ENCODE assay signal across 9 mouse cellular contexts in the genomic region with DNA sequence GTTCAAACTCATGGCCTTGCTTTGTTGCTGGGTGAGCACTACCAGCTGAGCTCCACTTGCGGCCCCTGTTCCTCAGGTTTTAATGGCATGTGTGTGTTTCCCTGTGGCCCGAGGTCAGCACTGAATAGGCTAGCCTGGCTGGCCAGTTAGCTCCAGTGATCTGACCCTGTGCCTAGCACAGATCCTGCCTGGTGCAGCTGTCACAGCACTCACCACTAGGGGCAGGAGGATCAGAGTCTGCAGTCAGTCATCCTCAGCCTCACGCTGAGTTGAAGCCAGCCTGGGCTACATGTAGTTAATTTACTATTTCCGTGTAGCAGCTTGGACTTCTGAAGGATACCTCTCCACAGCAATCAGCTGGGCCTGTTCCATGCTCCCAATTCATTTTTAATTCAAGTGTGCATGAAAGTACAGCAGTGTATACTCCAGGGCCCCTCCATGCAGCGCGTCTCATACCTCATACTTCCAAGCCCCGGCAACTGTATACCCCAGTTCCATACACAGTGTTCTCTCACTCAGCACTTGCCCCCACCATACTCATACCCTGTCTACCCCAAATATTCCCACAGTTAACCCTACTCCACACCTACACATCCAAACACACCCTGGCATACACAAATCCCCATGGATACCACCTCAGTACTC. TPM values are rescaled to one million over a fixed set of nuclear protein-coding genes. Genes with fewer than 3 reads are reported as not detected.
DNase-seq lines count a peak whose midpoint lies in the region; ATAC-seq and TF ChIP-seq lines count a peak whose summit lies in the region.
"Had no signal": no experiment of that assay in that cellular context is flagged by ENCODE, and none has a peak within 500 bp of the region (broad histone marks: within the 10 kb centered on the region; RNA-seq: fewer than 3 reads in every experiment).

No protein-coding gene starts in this region.

- 69% methylated on average over 7 of the region's 7 CpGs for WGBS in kidney, embryonic 15.5 days
- WGBS in midbrain, embryonic 13.5 days, result 65% methylated on average over 7 of the region's 7 CpGs

- H3K4me1 ChIP-seq in brown adipose tissue, adult 24 weeks (ENCODE audit: control insufficient read depth, insufficient read depth, insufficient read length, low read length), result peaks cover 45% of the 10 kb centered on the region
- peaks cover 40% of the 10 kb centered on the region for H3K4me1 ChIP-seq in kidney, embryonic 15.5 days
- peaks cover 19% of the 10 kb centered on the region for H3K4me1 ChIP-seq in midbrain, embryonic 13.5 days (replicated peaks)

- H3K9ac ChIP-seq in kidney, embryonic 15.5 days, result no peak overlapping the region
- no peak overlapping the region for H3K9ac ChIP-seq in midbrain, embryonic 13.5 days (replicated peaks)

- H3K4me2 ChIP-seq in kidney, embryonic 15.5 days, result no peak overlapping the region
- no peak overlapping the region for H3K4me2 ChIP-seq in midbrain, embryonic 13.5 days (replicated peaks)

- no peak for DNase-seq in left cerebral cortex, adult 2 months (ENCODE audit: extremely low spot score in 1 of 2, low spot score in 2 of 2)
- no peak for DNase-seq in left cerebral cortex, postnatal 14 days (ENCODE audit: low spot score in 2 of 2)
- DNase-seq in urinary bladder, postnatal 14 days (ENCODE audit: low spot score), result no peak
- no peak for DNase-seq in urinary bladder, postnatal 10 days (ENCODE audit: low spot score)

- peak; percentile 67 for TF ChIP-seq CTCF in left cerebral cortex, adult 2 months (IDR thresholded peaks at IDR 0.05)

- H3K27me3 ChIP-seq in kidney, embryonic 15.5 days, result no peaks in the 10 kb centered on the region
- H3K27me3 ChIP-seq in midbrain, embryonic 13.5 days, result no peaks in the 10 kb centered on the region

- intact Hi-C loops in left cerebral cortex, adult 2 months (cut with DNase I), result loop anchor here (5.0 kb wide), 1 partner anchor 35 kb away; no protein-coding TSS in a partner anchor
- intact Hi-C loops in left cerebral cortex, postnatal 14 days (cut with DNase I), result no loop called here

- ATAC-seq in granulocyte monocyte progenitor cell, adult 5-6 weeks (replicated peaks; ENCODE audit: poor library complexity, severe bottlenecking), result peak; percentile 24; the same call in 1 of the 2 replicates
- peak; percentile 22; the same call in 1 of the 2 replicates for ATAC-seq in kidney, embryonic 15.5 days (replicated peaks; ENCODE audit: low FRiP score)
- peak; percentile 68 for ATAC-seq in midbrain, embryonic 13.5 days

- H3K9me3 ChIP-seq in kidney, embryonic 15.5 days (replicated peaks), result no peaks in the 10 kb centered on the region
- H3K9me3 ChIP-seq in midbrain, embryonic 13.5 days, result no peaks in the 10 kb centered on the region

- peak overlapping the region; percentile 42 for H3K27ac ChIP-seq in left cerebral cortex, adult 2 months
- H3K27ac ChIP-seq in brown adipose tissue, adult 24 weeks (replicated peaks; ENCODE audit: low read depth, low read length), result peak overlapping the region; percentile 98
- H3K27ac ChIP-seq in kidney, embryonic 15.5 days, result peak overlapping the region; percentile 61
- no peak overlapping the region for H3K27ac ChIP-seq in midbrain, embryonic 13.5 days
- H3K27ac ChIP-seq: macrophage had no signal

- no peak overlapping the region for H3K4me3 ChIP-seq in left cerebral cortex, adult 2 months
- peak overlapping the region; percentile 38 for H3K4me3 ChIP-seq in brown adipose tissue, adult 24 weeks (ENCODE audit: insufficient read depth, low read depth, low read length)
- H3K4me3 ChIP-seq in kidney, embryonic 15.5 days (replicated peaks), result no peak overlapping the region
- H3K4me3 ChIP-seq in midbrain, embryonic 13.5 days (replicated peaks), result no peak overlapping the region

- H3K36me3 ChIP-seq in kidney, embryonic 15.5 days, result no peaks in the 10 kb centered on the region
- no peaks in the 10 kb centered on the region for H3K36me3 ChIP-seq in midbrain, embryonic 13.5 days

RNA-seq across cellular contexts. Expression of a gene that starts 16.3 kb away (rescaled TPM):
- total RNA-seq in left cerebral cortex, adult 2 months (2021), result 10 to 100 TPM; 56.2 to 56.9 TPM
- 10 to 100 TPM; 44.8 to 58.6 TPM for total RNA-seq in left cerebral cortex, postnatal 14 days (2021)
- 44.7 and 46.2 TPM in 2 replicates for polyA plus RNA-seq in brown adipose tissue, adult 24 weeks (2012; ENCODE audit: insufficient read depth, insufficient read length, missing spikeins)
- total RNA-seq in granulocyte monocyte progenitor cell, adult 5-6 weeks (2014; fragmentation: Nextera tagmentation), result 149 TPM in 2 replicates
- 98.5 and 104 TPM in 2 replicates for total RNA-seq in granulocyte monocyte progenitor cell, adult 5-6 weeks (2017)
- 151 and 157 TPM in 2 replicates for polyA plus RNA-seq in kidney, embryonic 15.5 days (2015; fragmentation: Nextera tagmentation; extraction: Ambion mirVana)
- 136 and 140 TPM in 2 replicates for polyA plus RNA-seq in midbrain, embryonic 13.5 days (2015; fragmentation: Nextera tagmentation; extraction: Ambion mirVana)

RNA-seq across cellular contexts. Expression of a gene that starts 18.6 kb away (rescaled TPM):
- total RNA-seq in left cerebral cortex, adult 2 months (2021), result 10 to 100 TPM; 12.6 to 14.4 TPM
- 1 to 10 TPM; 5.9 to 8.9 TPM for total RNA-seq in left cerebral cortex, postnatal 14 days (2021)
- polyA plus RNA-seq in brown adipose tissue, adult 24 weeks (2012; ENCODE audit: insufficient read depth, insufficient read length, missing spikeins), result 2.2 and 4.8 TPM in 2 replicates
- total RNA-seq in granulocyte monocyte progenitor cell, adult 5-6 weeks (2014; fragmentation: Nextera tagmentation), result 37.5 and 49.2 TPM in 2 replicates
- 11.0 and 13.9 TPM in 2 replicates for total RNA-seq in granulocyte monocyte progenitor cell, adult 5-6 weeks (2017)
- polyA plus RNA-seq in kidney, embryonic 15.5 days (2015; fragmentation: Nextera tagmentation; extraction: Ambion mirVana), result 3.7 and 5.5 TPM in 2 replicates
- 2.0 and 3.1 TPM in 2 replicates for polyA plus RNA-seq in midbrain, embryonic 13.5 days (2015; fragmentation: Nextera tagmentation; extraction: Ambion mirVana)

RNA-seq across cellular contexts. Expression of a gene that starts 48.3 kb away (rescaled TPM):
- 1 to 10 TPM; 2.7 to 3.6 TPM for total RNA-seq in left cerebral cortex, adult 2 months (2021)
- total RNA-seq in left cerebral cortex, postnatal 14 days (2021), result 1 to 10 TPM in 1 of 2 experiments, under 1 TPM in 1; 0.70 to 1.3 TPM
- polyA plus RNA-seq in brown adipose tissue, adult 24 weeks (2012; ENCODE audit: insufficient read depth, insufficient read length, missing spikeins), result 1.7 and 3.0 TPM in 2 replicates
- total RNA-seq in granulocyte monocyte progenitor cell, adult 5-6 weeks (2014; fragmentation: Nextera tagmentation), result 4.4 and 4.5 TPM in 2 replicates
- 0.99 and 4.7 TPM in 2 replicates for total RNA-seq in granulocyte monocyte progenitor cell, adult 5-6 weeks (2017)
- 55.2 and 56.4 TPM in 2 replicates for polyA plus RNA-seq in kidney, embryonic 15.5 days (2015; fragmentation: Nextera tagmentation; extraction: Ambion mirVana)
- 33.8 and 36.6 TPM in 2 replicates for polyA plus RNA-seq in midbrain, embryonic 13.5 days (2015; fragmentation: Nextera tagmentation; extraction: Ambion mirVana)
